Mouse (Mus musculus): ENCODE measurements around the gene Fyn.
A peak's percentile ranks its signal among the peaks of the same experiment; 100 is the strongest.

The Fyn gene

GRCm38 (mm10) chr10:39613973-39614372 lies 245.3 kb downstream of the Fyn start:
- no peak for DNase-seq

DNA sequence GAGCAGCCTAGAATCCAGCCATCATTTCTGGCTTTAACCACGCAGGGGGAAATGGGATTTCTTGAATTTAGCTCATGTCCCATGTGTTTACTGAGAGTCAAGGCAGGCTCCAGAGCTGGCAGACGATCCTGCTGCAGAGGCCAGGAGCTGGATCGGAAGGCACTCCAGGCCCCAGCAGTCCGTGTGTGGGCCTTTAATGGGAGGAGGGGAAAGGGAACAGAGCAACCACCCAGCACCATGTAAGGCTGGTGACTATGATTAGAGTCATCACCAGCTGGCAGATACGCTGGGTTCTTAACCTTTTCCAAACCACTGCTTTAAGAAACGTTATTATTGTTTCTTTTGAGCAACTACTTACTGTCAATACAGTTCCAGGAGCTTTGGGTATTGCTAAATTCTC lies 246.0 kb downstream of the Fyn start:
- DNase-seq = peak; percentile 30 to 36

Measured in cerebellum, adult 18-20 months (tissue).